Mouse (Mus musculus) gastrocnemius, adult 18-20 months (tissue): Measurements from ENCODE around the gene Borcs5. TPM values are rescaled to one million over a fixed set of nuclear protein-coding genes. Genes with fewer than 3 reads are reported as not detected.
"Not testable (repeated sequence)": the region's sequence is repeated elsewhere in the genome, so short reads cannot be mapped to it uniquely, and the experiment has no call there.

ENCODE experiments used
- DNase-seq: peaks from one replicate; pipeline ENCODE4 v3.0.0; 2021; ENCODE audit warnings: low spot score
- total RNA-seq, 2 experiments: library from RNA; stranded (reverse); gene quantifications; 2 replicates each; pipeline ENCODE4 v1.2.3; 2021

Borcs5 gene
- total RNA-seq, 2 experiments from 2014 or later = 17.2 to 17.5 TPM

- no peak for DNase-seq
These were observed 30.0 kb downstream of the Borcs5 start for GRCm38 (mm10) chr6:134669179-134669865.

GRCm38 (mm10) chr6:134670881-134671411, 31.6 kb downstream of the Borcs5 start:
- peak; percentile 39 for DNase-seq

GRCm38 (mm10) chr6:134673712-134674111, 34.4 kb downstream of the Borcs5 start:
- not testable (repeated sequence) for DNase-seq

- no peak for DNase-seq
These were observed 38.2 kb downstream of the Borcs5 start for GRCm38 (mm10) chr6:134677504-134677903.

GRCm38 (mm10) chr6:134678037-134678436, 38.7 kb downstream of the Borcs5 start:
- DNase-seq = no peak

GRCm38 (mm10) chr6:134679330-134679729, 40.0 kb downstream of the Borcs5 start:
- DNase-seq = not testable (repeated sequence)

- DNase-seq = no peak
These were observed 45.1 kb downstream of the Borcs5 start for GRCm38 (mm10) chr6:134684354-134684915.

GRCm38 (mm10) chr6:134685040-134685439, 45.7 kb downstream of the Borcs5 start:
- no peak for DNase-seq

- DNase-seq = no peak
These were observed 46.2 kb downstream of the Borcs5 start for GRCm38 (mm10) chr6:134685515-134685914.

GRCm38 (mm10) chr6:134694498-134694897, 55.2 kb downstream of the Borcs5 start:
- DNase-seq = no peak

- no peak for DNase-seq
These were observed 55.7 kb downstream of the Borcs5 start for GRCm38 (mm10) chr6:134694988-134695387.

GRCm38 (mm10) chr6:134695625-134696024, 56.3 kb downstream of the Borcs5 start:
- DNase-seq = no peak

GRCm38 (mm10) chr6:134696146-134696545, 56.8 kb downstream of the Borcs5 start:
- peak; percentile 86 for DNase-seq

GRCm38 (mm10) chr6:134696554-134696953, 57.2 kb downstream of the Borcs5 start:
- DNase-seq = no peak

GRCm38 (mm10) chr6:134698243-134698642, 58.9 kb downstream of the Borcs5 start:
- DNase-seq = no peak

- DNase-seq = no peak
These were observed 61.3 kb downstream of the Borcs5 start for GRCm38 (mm10) chr6:134700451-134701210.

GRCm38 (mm10) chr6:134701211-134701602, 61.9 kb downstream of the Borcs5 start:
- DNase-seq = no peak

GRCm38 (mm10) chr6:134702184-134702583, 62.9 kb downstream of the Borcs5 start:
- no peak for DNase-seq

GRCm38 (mm10) chr6:134703053-134703690, 63.9 kb downstream of the Borcs5 start:
- peak; percentile 73 for DNase-seq

GRCm38 (mm10) chr6:134706467-134706866, 67.2 kb downstream of the Borcs5 start:
- no peak for DNase-seq

GRCm38 (mm10) chr6:134710020-134710419, 70.7 kb downstream of the Borcs5 start:
- no peak for DNase-seq

GRCm38 (mm10) chr6:134713321-134713720, 74.0 kb downstream of the Borcs5 start:
- no peak for DNase-seq
